Mouse (Mus musculus) liver, embryonic 14.5 days (tissue): ENCODE data around the gene Gm9903.

ENCODE experiments used
- CTCF ChIP-seq: IDR thresholded peaks from 2 replicates; pipeline ENCODE4 v1.5.1; 2016; ENCODE audit warnings: antibody characterized with exemption, low read depth, control low read depth
- EP300 ChIP-seq: IDR thresholded peaks from 2 replicates; pipeline ENCODE4 v1.6.1; 2016; ENCODE audit warnings: antibody characterized with exemption, low read depth

DNA sequence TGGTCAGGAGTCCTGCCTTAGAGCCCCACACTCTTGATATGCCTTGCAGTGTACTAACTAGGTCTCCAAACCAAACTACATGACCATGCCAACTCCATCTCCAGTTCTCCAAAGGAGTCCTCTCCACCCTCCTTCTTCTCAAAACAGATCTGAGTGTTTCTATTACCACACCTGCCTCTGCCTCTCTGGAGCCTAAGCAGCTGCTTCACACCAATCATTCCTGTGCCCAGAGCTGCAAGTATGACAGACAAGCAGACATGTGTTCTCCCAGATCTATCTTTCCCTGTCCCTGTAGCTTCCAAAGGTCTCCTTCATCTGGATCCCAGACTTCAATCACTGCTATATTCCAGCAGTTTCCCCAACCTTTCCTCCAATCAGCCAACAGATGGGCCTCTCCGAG is 27.0 kb downstream of the Gm9903 start:
- TF ChIP-seq CTCF (no peak), EP300 (no peak)
